Mouse (Mus musculus): ENCODE measurements around the gene Fam208a. TPM values are rescaled to one million over a fixed set of nuclear protein-coding genes. Genes with fewer than 3 reads are reported as not detected.
A peak's percentile ranks its signal among the peaks of the same experiment; 100 is the strongest.

The Fam208a gene
- polyA plus RNA-seq, 1 experiment from 2014 or later = 13.6 TPM

GRCm38 (mm10) chr14:27413961-27414360 lies 14.7 kb upstream of the Fam208a start:
- no peak overlapping the region for H3K27ac ChIP-seq (replicated peaks in 1 of 2; ENCODE audit: control insufficient read depth in 1 of 2, insufficient read depth in 1 of 2, low read depth in 2 of 2, low read length in 2 of 2)
- H3K4me3 ChIP-seq (ENCODE audit: control insufficient read depth in 1 of 2, insufficient read depth in 1 of 2, low read depth in 1 of 2, low read length in 2 of 2) = no peak overlapping the region
- no peaks in the 10 kb centered on the region for H3K27me3 ChIP-seq (ENCODE audit: control insufficient read depth, insufficient read depth, low read length)
- ATAC-seq (ENCODE audit: insufficient number of reproducible peaks, insufficient read depth, low FRiP score, low read depth) = no peak
- no peak overlapping the region for H3K4me2 ChIP-seq (ENCODE audit: low read length)
- WGBS = 38% methylated on average over 4 of the region's 4 CpGs
- no peaks in the 10 kb centered on the region for H3K4me1 ChIP-seq (ENCODE audit: control insufficient read depth in 2 of 2, insufficient read depth in 2 of 2, low read length in 2 of 2)
- no peak overlapping the region for H3K9ac ChIP-seq (ENCODE audit: low read length)
- peaks cover 3% of the 10 kb centered on the region; the same call in 1 of the 2 replicates for H3K9me3 ChIP-seq (ENCODE audit: control insufficient read depth, low read length)
- no peaks in the 10 kb centered on the region for H3K36me3 ChIP-seq (ENCODE audit: control insufficient read depth, insufficient read depth, low read length)

DNA sequence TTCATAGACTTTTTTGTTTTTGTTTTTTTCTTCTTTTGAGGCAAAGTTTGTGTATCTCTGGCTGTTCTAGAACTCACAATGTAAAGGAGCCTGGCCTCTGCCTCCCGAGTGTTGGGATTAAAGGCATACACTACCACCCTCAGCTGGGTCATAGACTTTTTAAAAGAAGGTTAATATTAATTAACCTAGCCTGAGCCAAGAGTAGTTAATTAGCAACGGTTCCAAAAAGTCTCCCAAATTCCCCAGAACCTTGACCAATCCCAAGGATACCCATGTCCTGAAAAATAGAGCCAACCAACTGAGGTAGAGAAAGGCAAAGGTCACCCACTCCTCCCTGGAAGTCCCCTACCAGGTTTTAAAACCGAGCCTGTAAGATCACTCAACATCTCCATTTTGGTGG lies 7.8 kb upstream of the Fam208a start:
- Histone ChIP-seq H3K36me3 (ENCODE audit: control insufficient read depth, insufficient read depth, low read length) (no peaks in the 10 kb centered on the region), H3K27ac (replicated peaks in 1 of 2; ENCODE audit: control insufficient read depth in 1 of 2, insufficient read depth in 1 of 2, low read depth in 2 of 2, low read length in 2 of 2) (no peak overlapping the region), H3K27me3 (ENCODE audit: control insufficient read depth, insufficient read depth, low read length) (no peaks in the 10 kb centered on the region), H3K9ac (ENCODE audit: low read length) (no peak overlapping the region), H3K4me1 (ENCODE audit: control insufficient read depth in 2 of 2, insufficient read depth in 2 of 2, low read length in 2 of 2) (no peaks in the 10 kb centered on the region), H3K9me3 (ENCODE audit: control insufficient read depth, low read length) (peaks cover 5% of the 10 kb centered on the region; the same call in 1 of the 2 replicates), H3K4me3 (ENCODE audit: control insufficient read depth in 1 of 2, insufficient read depth in 1 of 2, low read depth in 1 of 2, low read length in 2 of 2) (no peak overlapping the region), H3K4me2 (ENCODE audit: low read length) (no peak overlapping the region)
- 76% methylated on average over 3 of the region's 3 CpGs for WGBS
- ATAC-seq (ENCODE audit: insufficient number of reproducible peaks, insufficient read depth, low FRiP score, low read depth) = no peak

GRCm38 (mm10) chr14:27422301-27422700 lies 6.3 kb upstream of the Fam208a start:
- Histone ChIP-seq H3K27ac (replicated peaks in 1 of 2; ENCODE audit: control insufficient read depth in 1 of 2, insufficient read depth in 1 of 2, low read depth in 2 of 2, low read length in 2 of 2) (no peak overlapping the region), H3K4me1 (ENCODE audit: control insufficient read depth in 2 of 2, insufficient read depth in 2 of 2, low read length in 2 of 2) (no peaks in the 10 kb centered on the region), H3K36me3 (ENCODE audit: control insufficient read depth, insufficient read depth, low read length) (no peaks in the 10 kb centered on the region), H3K4me3 (ENCODE audit: control insufficient read depth in 1 of 2, insufficient read depth in 1 of 2, low read depth in 1 of 2, low read length in 2 of 2) (no peak overlapping the region), H3K9me3 (ENCODE audit: control insufficient read depth, low read length) (peaks cover 5% of the 10 kb centered on the region; the same call in 1 of the 2 replicates), H3K9ac (ENCODE audit: low read length) (no peak overlapping the region), H3K27me3 (ENCODE audit: control insufficient read depth, insufficient read depth, low read length) (no peaks in the 10 kb centered on the region), H3K4me2 (ENCODE audit: low read length) (no peak overlapping the region)
- ATAC-seq (ENCODE audit: insufficient number of reproducible peaks, insufficient read depth, low FRiP score, low read depth) = no peak
- 97% methylated on average over 1 of the region's 1 CpGs for WGBS

DNA sequence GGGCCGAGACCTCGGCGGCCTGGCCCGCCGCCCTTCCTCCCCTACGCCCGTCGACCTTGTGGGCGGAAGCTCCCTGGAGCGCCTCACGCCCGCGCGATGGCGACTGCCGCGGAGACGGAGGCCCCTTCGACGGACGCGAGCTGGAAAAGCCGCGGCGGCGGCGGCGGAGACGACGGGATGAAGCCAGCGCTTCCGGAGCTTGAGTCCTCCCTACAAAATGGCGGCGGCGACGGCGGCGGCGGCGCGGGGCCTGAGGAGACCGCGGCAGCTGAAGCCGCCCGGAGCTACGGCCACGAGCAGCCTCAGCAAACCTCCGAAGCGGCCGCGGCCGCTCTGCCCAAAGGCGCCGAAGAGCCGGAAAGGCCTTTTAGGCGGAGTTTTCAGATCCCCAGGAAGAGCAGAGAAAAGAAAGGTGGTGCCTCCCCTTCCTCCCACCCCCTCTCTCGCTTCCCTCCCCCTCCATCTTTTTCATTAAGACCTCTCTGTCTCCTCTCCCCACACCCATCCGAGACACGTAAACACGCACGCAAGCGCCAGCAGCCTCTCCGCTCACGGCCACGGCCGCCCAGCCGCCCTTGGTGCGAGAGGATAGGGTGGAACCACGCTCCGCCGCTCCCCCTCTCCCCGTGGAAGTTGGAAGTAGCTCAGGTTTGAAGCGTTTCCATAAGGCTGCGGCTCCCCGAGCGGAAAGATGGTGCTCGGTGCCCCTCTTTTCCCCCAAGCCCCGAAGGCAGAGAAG lies 508 bp downstream of the Fam208a start:
- WGBS = under 1% methylated on average over 77 of the region's 78 CpGs

DNA sequence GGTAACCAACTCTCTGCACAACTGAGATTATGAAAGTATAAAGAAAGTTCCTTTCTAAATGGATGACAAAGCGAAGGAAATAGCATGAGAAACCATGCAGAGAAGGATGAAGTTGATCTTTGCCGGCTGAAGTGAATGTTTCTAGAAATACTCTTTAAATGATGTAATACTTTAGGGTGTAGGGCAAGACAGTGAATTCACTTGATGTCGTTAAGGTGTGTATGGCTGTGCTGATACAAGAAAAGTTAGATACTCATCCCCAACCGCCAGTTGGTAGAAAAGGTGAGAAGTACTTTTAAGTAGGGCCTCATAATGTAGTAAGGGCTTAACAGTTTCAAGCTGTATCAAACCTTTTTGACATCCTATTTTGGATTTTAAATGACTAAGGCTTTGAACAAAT lies 1.6 kb downstream of the Fam208a start:
- Histone ChIP-seq H3K27me3 (ENCODE audit: control insufficient read depth, insufficient read depth, low read length) (no peaks in the 10 kb centered on the region), H3K36me3 (ENCODE audit: control insufficient read depth, insufficient read depth, low read length) (peaks cover 20% of the 10 kb centered on the region), H3K4me2 (ENCODE audit: low read length) (peak overlapping the region; percentile 96), H3K9me3 (ENCODE audit: control insufficient read depth, low read length) (peaks cover 12% of the 10 kb centered on the region), H3K4me3 (ENCODE audit: control insufficient read depth in 1 of 2, insufficient read depth in 1 of 2, low read depth in 1 of 2, low read length in 2 of 2) (no peak overlapping the region), H3K4me1 (ENCODE audit: control insufficient read depth in 2 of 2, insufficient read depth in 2 of 2, low read length in 2 of 2) (peaks cover 2 to 3% of the 10 kb centered on the region in 2 experiments; a peak in 2 of 4 replicates), H3K27ac (replicated peaks in 1 of 2; ENCODE audit: control insufficient read depth in 1 of 2, insufficient read depth in 1 of 2, low read depth in 2 of 2, low read length in 2 of 2) (no peak overlapping the region), H3K9ac (ENCODE audit: low read length) (no peak overlapping the region)
- ATAC-seq (ENCODE audit: insufficient number of reproducible peaks, insufficient read depth, low FRiP score, low read depth) = no peak
- 86% methylated on average over 4 of the region's 4 CpGs for WGBS

More for the DNA sequence above, 508 bp downstream of the Fam208a start:
- H3K9ac ChIP-seq (ENCODE audit: low read length) = peak overlapping the region; percentile 95
- peak overlapping the region; percentile 71 to 81 for H3K4me3 ChIP-seq (ENCODE audit: control insufficient read depth in 1 of 2, insufficient read depth in 1 of 2, low read depth in 1 of 2, low read length in 2 of 2)
- H3K27me3 ChIP-seq (ENCODE audit: control insufficient read depth, insufficient read depth, low read length) = no peaks in the 10 kb centered on the region
- peaks cover 17% of the 10 kb centered on the region for H3K9me3 ChIP-seq (ENCODE audit: control insufficient read depth, low read length)
- H3K4me2 ChIP-seq (ENCODE audit: low read length) = peak overlapping the region; percentile 96
- peaks cover 17% of the 10 kb centered on the region for H3K36me3 ChIP-seq (ENCODE audit: control insufficient read depth, insufficient read depth, low read length)
- peaks cover 2 to 3% of the 10 kb centered on the region in 2 experiments; a peak in 2 of 4 replicates for H3K4me1 ChIP-seq (ENCODE audit: control insufficient read depth in 2 of 2, insufficient read depth in 2 of 2, low read length in 2 of 2)
- peak; percentile 74 for ATAC-seq (ENCODE audit: insufficient number of reproducible peaks, insufficient read depth, low FRiP score, low read depth)
- peak overlapping the region; percentile 86 to 100 for H3K27ac ChIP-seq (replicated peaks in 1 of 2; ENCODE audit: control insufficient read depth in 1 of 2, insufficient read depth in 1 of 2, low read depth in 2 of 2, low read length in 2 of 2)

- WGBS = 99% methylated on average over 2 of the region's 2 CpGs
- Histone ChIP-seq H3K4me3 (ENCODE audit: control insufficient read depth in 1 of 2, insufficient read depth in 1 of 2, low read depth in 1 of 2, low read length in 2 of 2) (no peak overlapping the region), H3K27me3 (ENCODE audit: control insufficient read depth, insufficient read depth, low read length) (no peaks in the 10 kb centered on the region), H3K9me3 (ENCODE audit: control insufficient read depth, low read length) (peaks cover 12% of the 10 kb centered on the region), H3K27ac (replicated peaks in 1 of 2; ENCODE audit: control insufficient read depth in 1 of 2, insufficient read depth in 1 of 2, low read depth in 2 of 2, low read length in 2 of 2) (no peak overlapping the region), H3K36me3 (ENCODE audit: control insufficient read depth, insufficient read depth, low read length) (peaks cover 20% of the 10 kb centered on the region), H3K4me1 (ENCODE audit: control insufficient read depth in 2 of 2, insufficient read depth in 2 of 2, low read length in 2 of 2) (peaks cover 2 to 3% of the 10 kb centered on the region in 2 experiments; a peak in 2 of 4 replicates), H3K9ac (ENCODE audit: low read length) (no peak overlapping the region), H3K4me2 (ENCODE audit: low read length) (no peak overlapping the region)
- ATAC-seq (ENCODE audit: insufficient number of reproducible peaks, insufficient read depth, low FRiP score, low read depth) = no peak
Observed at GRCm38 (mm10) chr14:27432064-27432463, 3.4 kb downstream of the Fam208a start.

- H3K36me3 ChIP-seq (ENCODE audit: control insufficient read depth, insufficient read depth, low read length) = peaks cover 30% of the 10 kb centered on the region
- H3K27ac ChIP-seq (replicated peaks in 1 of 2; ENCODE audit: control insufficient read depth in 1 of 2, insufficient read depth in 1 of 2, low read depth in 2 of 2, low read length in 2 of 2) = no peak overlapping the region
- H3K9me3 ChIP-seq (ENCODE audit: control insufficient read depth, low read length) = peaks cover 3% of the 10 kb centered on the region; the same call in 1 of the 2 replicates
- 96% methylated on average over 1 of the region's 1 CpGs for WGBS
- no peaks in the 10 kb centered on the region for H3K27me3 ChIP-seq (ENCODE audit: control insufficient read depth, insufficient read depth, low read length)
- no peak overlapping the region for H3K4me2 ChIP-seq (ENCODE audit: low read length)
- H3K4me1 ChIP-seq (ENCODE audit: control insufficient read depth in 2 of 2, insufficient read depth in 2 of 2, low read length in 2 of 2) = no peaks in the 10 kb centered on the region; a peak in 1 of 4 replicates
- no peak for ATAC-seq (ENCODE audit: insufficient number of reproducible peaks, insufficient read depth, low FRiP score, low read depth)
- H3K9ac ChIP-seq (ENCODE audit: low read length) = no peak overlapping the region
- H3K4me3 ChIP-seq (ENCODE audit: control insufficient read depth in 1 of 2, insufficient read depth in 1 of 2, low read depth in 1 of 2, low read length in 2 of 2) = no peak overlapping the region
Observed at GRCm38 (mm10) chr14:27436116-27436515, 7.5 kb downstream of the Fam208a start.
